Mouse (Mus musculus) kidney, postnatal 25 days (tissue): ENCODE data around the gene Golt1b.
A peak's percentile ranks its signal among the peaks of the same experiment; 100 is the strongest.
"Not testable (repeated sequence)": the region's sequence is repeated elsewhere in the genome, so short reads cannot be mapped to it uniquely, and the experiment has no call there.

Experiments
- DNase-seq, 2 experiments: peaks; one replicate each; pipeline ENCODE4 v3.0.0; 2021; ENCODE audit warnings: mixed read lengths in 2 of 2

Golt1b gene

GRCm38 (mm10) chr6:142387011-142387754 is at the start of gene Golt1b, which contains the start of gene Recql:
Gene Golt1b, plus strand, starts transcription at chr6:142387221.
Gene Recql, minus strand, starts transcription at chr6:142387087.
- DNase-seq: peak; percentile 98 to 99

- DNase-seq: no peak
Measured at GRCm38 (mm10) chr6:142338961-142339360, 48.1 kb upstream of the Golt1b start.

GRCm38 (mm10) chr6:142339576-142339975 is 47.4 kb upstream of the Golt1b start:
- DNase-seq: no peak

GRCm38 (mm10) chr6:142343561-142343960 is 43.5 kb upstream of the Golt1b start:
- DNase-seq: peak in 1 of 2 experiments; percentile 69

GRCm38 (mm10) chr6:142345440-142346038 is 41.5 kb upstream of the Golt1b start, which contains the start of gene Pyroxd1:
Gene Pyroxd1, plus strand, starts transcription at chr6:142345654.
- DNase-seq: peak; percentile 90 to 93

- DNase-seq: no peak
Measured at GRCm38 (mm10) chr6:142346181-142347110, 40.6 kb upstream of the Golt1b start.

GRCm38 (mm10) chr6:142347431-142348385 is 39.3 kb upstream of the Golt1b start:
- peak; percentile 44 to 46 for DNase-seq

GRCm38 (mm10) chr6:142352099-142352498 is 34.9 kb upstream of the Golt1b start:
- DNase-seq: not testable (repeated sequence)

- no peak for DNase-seq
Measured at GRCm38 (mm10) chr6:142357106-142357505, 29.9 kb upstream of the Golt1b start.

- no peak for DNase-seq
Measured at GRCm38 (mm10) chr6:142362036-142362435, 25.0 kb upstream of the Golt1b start.

GRCm38 (mm10) chr6:142363019-142363576 is 23.9 kb upstream of the Golt1b start:
- DNase-seq: peak in 1 of 2 experiments; percentile 11

GRCm38 (mm10) chr6:142365742-142366472 is 21.1 kb upstream of the Golt1b start:
- no peak for DNase-seq

- DNase-seq: no peak
Measured at GRCm38 (mm10) chr6:142366473-142367018, 20.5 kb upstream of the Golt1b start.

GRCm38 (mm10) chr6:142367565-142367964 is 19.5 kb upstream of the Golt1b start:
- DNase-seq: no peak

GRCm38 (mm10) chr6:142369568-142369967 is 17.5 kb upstream of the Golt1b start:
- no peak for DNase-seq

- no peak for DNase-seq
Measured at GRCm38 (mm10) chr6:142377081-142377480, 9.9 kb upstream of the Golt1b start.

GRCm38 (mm10) chr6:142378576-142379330 is 8.3 kb upstream of the Golt1b start:
- no peak for DNase-seq

- no peak for DNase-seq
Measured at GRCm38 (mm10) chr6:142379961-142380360, 7.1 kb upstream of the Golt1b start.

GRCm38 (mm10) chr6:142381615-142382014 is 5.4 kb upstream of the Golt1b start:
- DNase-seq: no peak

GRCm38 (mm10) chr6:142384521-142384920 is 2.5 kb upstream of the Golt1b start:
- DNase-seq: no peak
